Mouse (Mus musculus) kidney, embryonic 14.5 days (tissue): Measurements from ENCODE around the gene Prkaa1. TPM values are rescaled to one million over a fixed set of nuclear protein-coding genes. Genes with fewer than 3 reads are reported as not detected.
"Not testable (repeated sequence)": the region's sequence is repeated elsewhere in the genome, so short reads cannot be mapped to it uniquely, and the experiment has no call there.

ENCODE experiments used
- ATAC-seq: fragments of 200-750 bp; cut with Nextera tagmentation; 2 replicates; pipeline ENCODE4 v1.8.0; 2017; ENCODE audit warnings: moderate number of reproducible peaks, mild to moderate bottlenecking, moderate TSS enrichment, moderate library complexity; ENCODE audit not compliant: low FRiP score, low TSS enrichment
- H3K27ac ChIP-seq: fragments of 300-500 bp; sonication (generic); 2 replicates; pipeline ENCODE4 v1.5.1; 2014; ENCODE audit warnings: low read depth, mild to moderate bottlenecking, low read length, moderate library complexity, mixed read lengths
- H3K27me3 ChIP-seq: fragments of 300-500 bp; sonication (generic); 2 replicates; pipeline ENCODE4 v1.6.1; 2014; ENCODE audit warnings: mild to moderate bottlenecking, low read length; ENCODE audit not compliant: control insufficient read depth, insufficient read depth
- H3K36me3 ChIP-seq: fragments of 300-500 bp; sonication (generic); 2 replicates; pipeline ENCODE4 v1.6.1; 2014; ENCODE audit warnings: low read length, mixed read lengths; ENCODE audit not compliant: control insufficient read depth, insufficient read depth
- H3K4me1 ChIP-seq: fragments of 300-500 bp; sonication (generic); 2 replicates; pipeline ENCODE4 v1.6.1; 2014; ENCODE audit warnings: low read length, mixed read lengths; ENCODE audit not compliant: control insufficient read depth, insufficient read depth
- H3K4me2 ChIP-seq: fragments of 300-500 bp; sonication (generic); replicated peaks from 2 replicates; pipeline ENCODE4 v1.6.1; 2014; ENCODE audit warnings: low read depth, mild to moderate bottlenecking, low read length
- H3K4me3 ChIP-seq: fragments of 300-500 bp; sonication (generic); 2 replicates; pipeline ENCODE4 v1.5.1; 2014; ENCODE audit warnings: mild to moderate bottlenecking, low read length
- H3K9ac ChIP-seq: fragments of 300-500 bp; sonication (generic); 2 replicates; pipeline ENCODE4 v1.6.1; 2014; ENCODE audit warnings: low read depth, mild to moderate bottlenecking, low read length, moderate library complexity
- H3K9me3 ChIP-seq: fragments of 300-500 bp; sonication (generic); 2 replicates; pipeline ENCODE4 v1.6.1; 2016; ENCODE audit warnings: low read length; ENCODE audit not compliant: control insufficient read depth
- WGBS: fragments of 180-500 bp; shearing (Covaris S2); extraction: QIAGEN DNeasy Blood & Tissue Kit; methylation state at CpG from one replicate; pipeline ENCODE4 v1.1.7; 2014; 5-methylcytosine and 5-hydroxymethylcytosine counted together
- polyA plus RNA-seq: library from polyadenylated mRNA; unstranded; fragments of >200 nt; fragmentation: Nextera tagmentation; extraction: Ambion mirVana; gene quantifications from 2 replicates; pipeline ENCODE4 v1.2.1, GENCODE M21; 2014

The Prkaa1 gene
- polyA plus RNA-seq, 1 experiment from 2014 or later: 26.1 TPM

GRCm38 (mm10) chr15:5126456-5126855 is 17.2 kb upstream of the Prkaa1 start:
- Histone ChIP-seq H3K9me3 (no peaks in the 10 kb centered on the region), H3K4me2 (no peak overlapping the region), H3K36me3 (peaks cover 19% of the 10 kb centered on the region), H3K4me1 (no peaks in the 10 kb centered on the region), H3K27me3 (no peaks in the 10 kb centered on the region), H3K27ac (no peak overlapping the region), H3K4me3 (no peak overlapping the region), H3K9ac (no peak overlapping the region)
- no peak for ATAC-seq
- 78% methylated on average over 4 of the region's 4 CpGs for WGBS

GRCm38 (mm10) chr15:5127487-5127886 is 16.2 kb upstream of the Prkaa1 start:
- peaks cover 9% of the 10 kb centered on the region for H3K36me3 ChIP-seq
- no peaks in the 10 kb centered on the region for H3K9me3 ChIP-seq
- WGBS: 89% methylated on average over 2 of the region's 2 CpGs
- H3K27me3 ChIP-seq: no peaks in the 10 kb centered on the region
- no peak overlapping the region for H3K27ac ChIP-seq
- no peak overlapping the region for H3K9ac ChIP-seq
- no peaks in the 10 kb centered on the region for H3K4me1 ChIP-seq
- no peak for ATAC-seq
- no peak overlapping the region for H3K4me3 ChIP-seq
- no peak overlapping the region for H3K4me2 ChIP-seq

DNA sequence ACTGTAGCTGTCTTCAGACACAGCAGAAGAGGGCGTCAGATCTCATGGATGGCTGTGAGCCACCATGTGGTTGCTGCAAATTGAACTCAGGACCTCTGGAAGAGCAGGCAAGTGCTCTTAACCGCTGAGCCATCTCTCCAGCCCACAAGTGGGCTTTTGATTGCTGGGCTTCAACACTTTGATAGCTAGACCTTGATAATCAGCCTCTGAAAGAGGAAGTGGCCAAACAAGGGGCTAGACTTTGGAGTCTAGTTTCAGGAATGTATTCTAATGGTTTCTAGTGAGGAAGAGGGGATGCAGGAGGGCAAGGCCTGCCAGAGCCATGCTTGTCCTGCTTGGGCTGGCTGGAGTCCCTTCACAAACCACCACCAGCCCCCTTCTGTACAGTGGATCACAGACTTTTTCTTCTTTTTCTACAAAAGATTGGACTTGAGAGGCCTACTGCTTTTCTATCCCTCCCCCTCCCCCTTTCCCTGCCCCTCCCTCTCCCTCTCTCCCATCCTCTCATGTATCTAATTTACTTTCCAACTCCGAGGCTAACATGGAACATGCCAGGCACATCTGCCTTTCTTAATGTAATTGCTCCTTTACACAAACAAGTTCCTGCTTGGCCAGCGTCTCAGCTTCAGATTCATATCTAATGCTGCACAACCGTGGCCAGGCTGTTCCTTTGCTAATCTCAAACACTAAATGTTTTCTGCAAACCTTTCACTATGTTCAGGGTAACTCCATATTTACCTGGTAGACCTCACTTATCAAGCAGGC is 15.3 kb upstream of the Prkaa1 start:
- ATAC-seq: no peak; the same call in 1 of the 2 replicates
- peaks cover 6% of the 10 kb centered on the region for H3K36me3 ChIP-seq
- 60% methylated on average over 5 of the region's 5 CpGs for WGBS
- no peaks in the 10 kb centered on the region for H3K9me3 ChIP-seq
- H3K27ac ChIP-seq: no peak overlapping the region
- no peaks in the 10 kb centered on the region for H3K4me1 ChIP-seq
- no peak overlapping the region for H3K4me2 ChIP-seq
- H3K27me3 ChIP-seq: no peaks in the 10 kb centered on the region
- no peak overlapping the region for H3K9ac ChIP-seq
- H3K4me3 ChIP-seq: no peak overlapping the region

DNA sequence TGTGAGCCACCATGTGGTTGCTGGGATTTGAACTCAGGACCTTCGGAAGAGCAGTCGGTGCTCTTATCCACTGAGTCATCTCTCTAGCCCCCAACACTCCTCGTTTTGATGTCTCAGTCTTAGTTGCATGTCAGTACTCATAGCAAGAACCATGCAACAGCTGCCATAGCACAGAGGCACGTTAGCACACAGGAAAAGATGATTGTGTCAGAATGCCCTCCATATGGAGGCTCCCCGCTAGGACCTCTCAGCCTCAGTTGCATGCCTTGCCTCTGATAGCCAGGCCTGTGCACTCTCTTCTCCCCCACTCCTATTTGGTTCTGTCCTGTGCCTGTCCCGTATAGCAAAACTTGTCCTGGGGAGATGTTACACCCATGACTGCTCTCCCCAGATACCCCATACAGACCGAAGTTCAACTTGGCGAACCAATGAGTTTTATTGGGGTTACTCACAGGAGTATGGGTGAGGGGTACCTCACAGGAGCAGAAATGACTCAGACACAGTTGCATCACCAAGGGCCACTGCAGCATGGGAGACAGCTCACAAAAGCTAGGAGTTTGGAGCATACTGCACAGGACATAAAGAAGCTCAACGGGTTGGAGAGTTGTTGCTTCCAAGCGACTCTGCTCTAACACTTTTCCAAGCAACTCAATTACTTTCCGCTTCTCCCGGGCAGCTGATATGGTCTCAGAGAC is 14.4 kb upstream of the Prkaa1 start:
- WGBS: 89% methylated on average over 12 of the region's 12 CpGs
- no peak overlapping the region for H3K27ac ChIP-seq
- H3K36me3 ChIP-seq: peaks cover 3% of the 10 kb centered on the region
- no peak overlapping the region for H3K4me2 ChIP-seq
- no peak for ATAC-seq
- H3K9me3 ChIP-seq: no peaks in the 10 kb centered on the region
- no peaks in the 10 kb centered on the region for H3K4me1 ChIP-seq
- H3K9ac ChIP-seq: no peak overlapping the region
- no peak overlapping the region for H3K4me3 ChIP-seq
- no peaks in the 10 kb centered on the region for H3K27me3 ChIP-seq

DNA sequence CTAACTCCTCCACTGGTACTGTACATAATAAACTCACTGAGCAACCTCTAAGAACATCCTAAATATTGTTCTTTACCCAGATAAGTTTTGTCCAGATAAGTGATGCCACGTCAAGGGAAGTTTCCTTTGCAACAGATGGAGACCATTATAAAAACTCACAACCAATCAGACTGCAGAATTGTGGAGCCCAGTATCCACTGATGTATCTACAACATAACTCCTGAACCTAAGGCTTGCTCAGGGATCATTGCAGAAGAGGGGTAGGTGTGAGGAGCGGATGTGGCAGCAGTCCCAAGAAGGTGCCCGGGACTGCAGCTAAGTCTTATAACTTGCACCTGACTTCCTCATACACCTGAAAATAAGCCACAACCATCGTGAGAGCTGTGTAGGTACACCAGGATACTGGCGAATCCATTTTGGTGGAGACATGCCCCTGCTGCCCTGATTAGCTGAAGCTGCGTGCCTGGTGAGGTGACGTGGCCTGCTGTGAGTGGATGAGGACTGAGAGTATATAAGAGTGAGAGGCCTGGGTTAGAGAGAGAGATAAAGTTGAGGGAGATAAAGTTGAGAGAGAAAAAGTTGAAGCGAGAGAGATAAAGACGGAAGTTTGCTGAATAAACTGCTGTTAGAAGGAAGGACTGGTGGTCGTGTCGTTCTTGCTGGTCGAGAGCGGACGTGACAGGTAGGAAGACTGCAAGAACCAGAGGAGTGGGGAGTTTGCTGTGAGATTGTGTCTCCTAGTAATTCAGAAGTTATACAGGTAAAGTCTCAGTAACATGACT is 12.6 kb upstream of the Prkaa1 start:
- not testable (repeated sequence) for H3K4me1 ChIP-seq, H3K36me3 ChIP-seq, H3K9ac ChIP-seq, H3K4me3 ChIP-seq, H3K4me2 ChIP-seq, H3K9me3 ChIP-seq, H3K27ac ChIP-seq, ATAC-seq, H3K27me3 ChIP-seq
- 87% methylated on average over 14 of the region's 14 CpGs for WGBS

DNA sequence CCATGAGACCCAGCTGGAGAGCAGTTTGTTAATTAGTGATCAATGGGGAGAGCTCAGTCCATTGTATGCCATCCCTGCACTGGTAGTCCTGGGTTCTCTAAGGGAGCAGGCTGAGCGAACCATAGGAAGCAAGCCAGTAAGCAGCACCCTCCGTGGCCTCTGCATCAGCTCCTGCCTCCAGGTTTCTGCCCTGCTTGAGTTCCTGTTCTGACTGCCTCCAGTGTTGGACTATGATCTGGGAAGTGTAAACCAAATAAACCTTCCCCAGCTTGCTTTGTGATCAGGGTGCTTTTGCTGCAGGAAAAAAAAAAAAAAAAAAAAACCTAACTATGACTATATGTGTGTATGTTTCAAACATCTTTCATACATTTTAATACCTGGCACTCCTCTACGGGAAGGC is 10.4 kb upstream of the Prkaa1 start:
- no peaks in the 10 kb centered on the region for H3K27me3 ChIP-seq
- no peaks in the 10 kb centered on the region for H3K36me3 ChIP-seq
- H3K4me2 ChIP-seq: no peak overlapping the region
- H3K9ac ChIP-seq: no peak overlapping the region
- no peaks in the 10 kb centered on the region for H3K9me3 ChIP-seq
- H3K4me3 ChIP-seq: no peak overlapping the region
- no peak for ATAC-seq
- H3K27ac ChIP-seq: no peak overlapping the region
- 80% methylated on average over 3 of the region's 3 CpGs for WGBS
- H3K4me1 ChIP-seq: no peaks in the 10 kb centered on the region

GRCm38 (mm10) chr15:5134179-5134578 is 9.5 kb upstream of the Prkaa1 start:
- Histone ChIP-seq H3K4me3 (no peak overlapping the region), H3K36me3 (no peaks in the 10 kb centered on the region), H3K27ac (no peak overlapping the region), H3K4me1 (no peaks in the 10 kb centered on the region), H3K4me2 (no peak overlapping the region), H3K27me3 (no peaks in the 10 kb centered on the region), H3K9ac (no peak overlapping the region), H3K9me3 (no peaks in the 10 kb centered on the region)
- 60% methylated on average over 3 of the region's 3 CpGs for WGBS
- no peak for ATAC-seq

GRCm38 (mm10) chr15:5134945-5135483 is 8.6 kb upstream of the Prkaa1 start:
- Histone ChIP-seq H3K4me2 (no peak overlapping the region), H3K4me3 (no peak overlapping the region), H3K27me3 (no peaks in the 10 kb centered on the region), H3K9ac (no peak overlapping the region), H3K27ac (no peak overlapping the region), H3K36me3 (no peaks in the 10 kb centered on the region), H3K9me3 (no peaks in the 10 kb centered on the region), H3K4me1 (no peaks in the 10 kb centered on the region)
- no peak for ATAC-seq
- 78% methylated on average over 8 of the region's 8 CpGs for WGBS
